ENCODE assay signal across 27 mouse cellular contexts in genomic region chr12:70204433-70204832, GRCm38 (mm10). TPM values are rescaled to one million over a fixed set of nuclear protein-coding genes. Genes with fewer than 3 reads are reported as not detected.
"Had no signal": no experiment of that assay in that cellular context is flagged by ENCODE, and none has a peak within 500 bp of the region (broad histone marks: within the 10 kb centered on the region; RNA-seq: fewer than 3 reads in every experiment).

No protein-coding gene starts in this region.

- DNase-seq: kidney, postnatal 14 days; kidney, postnatal 4 days; liver; liver, embryonic 13.5 days; lung, adult 2 months; lung, postnatal 14 days; lung, postnatal 4 days; midbrain, embryonic 14.5 days; right cerebral cortex, adult 18-20 months; right cerebral cortex, postnatal 14 days; right cerebral cortex, postnatal 4 days; thymus, postnatal 25 days had no signal

- H3K36me3 ChIP-seq: limb, embryonic 10.5 days; limb, embryonic 13.5 days; neural tube, embryonic 12.5 days; neural tube, embryonic 15.5 days had no signal

- H3K27me3 ChIP-seq: limb, embryonic 13.5 days; liver, embryonic 13.5 days; neural tube, embryonic 12.5 days; neural tube, embryonic 15.5 days had no signal

- H3K4me3 ChIP-seq: limb, embryonic 10.5 days; limb, embryonic 13.5 days; liver, embryonic 13.5 days; neural tube, embryonic 12.5 days; neural tube, embryonic 15.5 days had no signal

RNA-seq across cellular contexts. Expression of gene Abhd12b, which starts 50.5 kb away (rescaled TPM):
- total RNA-seq: layer of hippocampus, adult 18-20 months; layer of hippocampus, postnatal 25 days; left cerebral cortex, adult 18-20 months; left cerebral cortex, postnatal 25 days; megakaryocyte progenitor cell, adult 5-6 weeks; megakaryocyte-erythroid progenitor cell, adult 5-6 weeks; midbrain, postnatal 0 days had no signal
- polyA plus RNA-seq: limb, embryonic 10.5 days; limb, embryonic 13.5 days; liver, embryonic 13.5 days; liver, embryonic 16.5 days; lung, embryonic 16.5 days; midbrain, embryonic 11.5 days; neural tube, embryonic 12.5 days; thymus, postnatal 0 days had no signal
